Mouse (Mus musculus) embryonic stem cell, embryonic (primary cell): Measurements from ENCODE around the gene Cdk6.

Experiments
- CTCF ChIA-PET, 4 experiments: fragments of 300-600 bp in 2 of 4; fragments of 350-600 bp in 2 of 4; sonication (Branson Sonifier 250); formaldehyde crosslinking; loops; one replicate each; lab custom pipeline; 2022; ENCODE audit warnings: inconsistent platforms in 2 of 4; lab: Charles Lee
- POLR2A ChIA-PET, 4 experiments: fragments of 300-600 bp in 2 of 4; fragments of 350-600 bp in 2 of 4; sonication (Branson Sonifier 250); formaldehyde crosslinking; loops; one replicate each; lab custom pipeline; 2022; ENCODE audit warnings: antibody characterized with exemption in 4 of 4, inconsistent platforms in 1 of 4; lab: Charles Lee

Cdk6 gene

DNA sequence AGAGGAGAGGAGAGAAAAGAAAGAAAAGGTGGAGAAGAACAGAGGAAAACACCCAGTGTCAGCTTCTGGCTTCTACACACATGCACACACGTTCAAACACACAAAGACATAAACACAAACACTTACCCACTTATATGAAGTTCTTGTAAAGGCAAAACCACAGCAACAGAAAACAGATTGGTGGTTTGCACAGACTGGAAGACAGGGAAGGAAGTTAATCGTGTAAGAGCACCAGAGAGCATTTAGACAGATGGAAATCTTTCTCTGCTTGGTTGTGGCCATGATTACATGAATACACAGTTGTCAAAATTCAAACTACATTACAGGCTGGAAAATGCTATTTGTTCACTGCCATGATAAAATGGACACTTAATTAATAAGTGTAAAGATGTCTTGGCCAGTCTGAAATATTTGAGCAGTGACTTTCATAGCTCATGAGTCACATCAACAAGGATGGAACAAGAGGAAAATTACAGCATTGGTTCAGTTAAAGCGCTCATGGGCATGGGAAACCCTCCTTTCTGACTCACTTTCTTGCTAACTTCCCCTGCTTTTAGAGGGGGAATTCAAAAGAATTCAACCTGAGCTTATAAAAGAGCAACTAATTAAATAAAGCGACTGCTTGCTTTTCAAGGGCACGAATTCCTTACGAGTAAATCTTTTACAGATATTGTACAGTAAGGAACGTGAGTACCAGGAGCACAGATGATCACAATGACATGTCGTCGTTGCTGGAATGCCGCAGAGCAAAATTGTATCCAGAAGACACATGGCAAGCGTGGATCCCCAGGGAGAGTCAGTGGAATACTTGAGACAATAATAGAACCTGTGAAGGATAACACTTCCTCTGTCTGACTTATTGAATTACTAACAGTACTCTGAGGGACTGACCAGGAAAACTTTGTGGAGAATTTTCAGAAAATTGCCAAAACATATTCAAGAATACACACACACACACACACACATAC lies 197.5 kb downstream of the Cdk6 start:
- ChIA-PET POLR2A (interaction anchor here in 1 of 4 experiments (1.2 kb wide), 1 partner anchor 8 kb away, joined by 3 read pairs; no protein-coding TSS in a partner anchor), CTCF (interaction anchor here in 1 of 4 experiments (0.5 kb wide), 1 partner anchor 475 kb away, joined by 3 read pairs; no protein-coding TSS in a partner anchor)

DNA sequence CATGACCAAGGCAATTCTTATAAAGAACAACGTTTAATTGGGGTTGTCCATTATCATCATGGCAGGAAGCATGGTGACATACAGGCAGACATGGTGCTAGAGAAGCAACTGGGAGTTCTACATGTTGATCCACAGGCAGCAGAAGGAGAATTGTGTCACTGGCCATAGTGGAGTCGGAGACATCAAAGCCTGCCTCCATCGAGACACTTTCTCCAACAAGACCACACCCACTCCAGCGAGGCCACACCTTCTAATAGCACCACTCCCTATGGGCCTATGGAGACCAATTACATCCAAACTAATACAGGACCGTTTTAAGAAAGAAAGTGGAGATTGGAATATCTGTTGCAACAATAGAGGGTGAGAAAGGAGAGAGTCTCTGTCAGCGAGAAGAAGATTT lies 200.6 kb downstream of the Cdk6 start:
- CTCF ChIA-PET: no interaction called here
- POLR2A ChIA-PET: interaction anchor here in 2 of 4 experiments (1.9 to 2.6 kb wide), 2 partner anchors 11 to 55 kb away, joined by 4 to 7 read pairs; partner anchors contain the start of genes Pex1 (in 1 of the 2) and Rbm48 (in 1 of the 2)

DNA sequence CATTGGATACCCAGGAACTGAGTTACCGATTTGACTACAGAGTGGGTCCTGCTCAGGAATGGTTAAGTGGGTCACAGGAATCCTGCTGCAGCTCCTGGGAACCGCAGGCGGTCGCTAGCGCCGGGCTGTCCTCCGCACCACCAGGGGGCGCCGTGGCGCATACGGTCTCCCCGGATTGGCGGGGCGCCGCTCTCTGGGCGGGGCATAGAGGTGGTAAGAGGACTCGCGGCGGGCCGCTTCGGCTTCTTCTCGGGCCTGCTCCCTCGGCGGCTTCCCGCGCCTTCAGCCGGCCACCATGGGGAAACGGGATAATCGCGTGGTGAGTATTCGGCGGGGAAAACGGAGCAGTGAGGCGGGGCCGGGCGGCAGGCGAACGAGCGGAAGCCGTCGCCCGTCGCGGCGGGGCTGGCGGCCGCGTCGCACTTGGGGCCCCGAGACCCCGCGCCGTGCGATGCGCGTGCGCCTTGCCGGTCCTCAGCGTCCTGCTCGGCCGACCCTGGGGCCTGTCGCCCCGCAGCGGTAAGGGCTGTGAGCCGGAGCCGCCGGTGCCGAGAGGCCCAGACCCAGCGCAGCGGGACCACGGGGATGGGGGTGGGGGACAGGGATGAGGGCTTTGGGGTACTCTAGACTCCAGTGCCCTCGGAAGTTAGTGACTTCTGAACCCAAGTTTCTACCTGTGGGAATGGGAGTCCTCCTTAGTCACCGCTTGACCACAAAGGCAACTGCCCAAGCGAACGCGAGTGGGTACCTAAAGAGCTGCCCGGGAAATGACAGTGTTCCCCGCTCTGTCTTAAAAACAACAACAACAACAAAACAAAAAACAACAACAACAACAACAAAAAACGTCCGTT lies 202.6 kb downstream of the Cdk6 start, which contains the start of gene Fam133b:
TSS of gene Fam133b (plus strand) at position 205 of the 851 bp plus-strand sequence.
- ChIA-PET POLR2A (interaction anchor here (0.5 to 2.4 kb wide), 59 partner anchors 8 to 259 kb away, joined by 3 to 13 read pairs (median 4); partner anchors contain the start of genes Pex1 (in 4 of the 4), Rbm48 (in 4 of the 4) and Krit1 (in 1 of the 4)), CTCF (interaction anchor here (0.5 to 1.2 kb wide), 12 partner anchors 15 to 392 kb away, joined by 3 to 6 read pairs (median 4); partner anchors contain the start of genes Pex1 (in 3 of the 4), Rbm48 (in 3 of the 4) and 1700109H08Rik (in 1 of the 4))

DNA sequence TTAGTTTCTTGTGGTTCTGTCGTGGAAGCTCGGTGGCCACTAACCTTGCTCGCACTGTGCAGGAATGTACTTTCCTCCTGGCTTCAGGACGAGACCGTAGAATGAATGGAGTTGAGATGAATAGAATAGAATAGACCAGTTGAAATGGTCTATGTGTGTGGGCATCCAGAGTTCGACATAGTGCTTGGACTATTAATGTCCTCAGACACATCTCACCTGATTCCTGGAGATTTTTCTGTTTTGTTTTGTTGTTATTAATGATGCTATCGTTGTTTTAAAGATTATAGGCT lies 203.1 kb downstream of the Cdk6 start:
- POLR2A ChIA-PET: interaction anchor here in 3 of 4 experiments (0.7 to 2.4 kb wide), 17 partner anchors 9 to 188 kb away, joined by 3 to 13 read pairs (median 4); partner anchors contain the start of genes Pex1 (in 3 of the 3) and Rbm48 (in 3 of the 3)
- CTCF ChIA-PET: no interaction called here

DNA sequence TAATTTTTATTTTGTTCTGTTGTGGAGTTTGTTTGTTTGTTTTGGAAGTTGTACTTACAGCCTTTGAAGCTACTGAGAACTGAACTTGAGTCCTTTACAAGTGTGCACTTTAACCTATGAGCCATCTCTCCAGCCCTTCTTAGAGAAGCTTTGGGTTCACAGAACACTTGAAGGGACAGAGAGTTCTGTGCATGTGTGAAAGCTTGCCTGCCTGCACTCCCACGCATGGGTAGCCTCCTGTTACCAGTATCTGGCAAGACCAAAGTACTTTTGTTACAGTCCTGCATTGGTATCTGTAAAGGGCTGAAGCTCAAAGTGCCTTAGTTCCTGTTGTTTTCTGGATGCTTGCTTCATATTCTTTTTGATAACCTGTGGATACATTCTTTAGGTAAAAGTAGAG lies 204.9 kb downstream of the Cdk6 start:
- POLR2A ChIA-PET: interaction anchor here in 2 of 4 experiments (1.2 to 2.3 kb wide), 6 partner anchors 10 to 105 kb away, joined by 3 to 8 read pairs (median 4); partner anchors contain the start of genes Pex1 (in 1 of the 2), Rbm48 (in 1 of the 2) and Tmbim7 (in 1 of the 2)
- CTCF ChIA-PET: no interaction called here

DNA sequence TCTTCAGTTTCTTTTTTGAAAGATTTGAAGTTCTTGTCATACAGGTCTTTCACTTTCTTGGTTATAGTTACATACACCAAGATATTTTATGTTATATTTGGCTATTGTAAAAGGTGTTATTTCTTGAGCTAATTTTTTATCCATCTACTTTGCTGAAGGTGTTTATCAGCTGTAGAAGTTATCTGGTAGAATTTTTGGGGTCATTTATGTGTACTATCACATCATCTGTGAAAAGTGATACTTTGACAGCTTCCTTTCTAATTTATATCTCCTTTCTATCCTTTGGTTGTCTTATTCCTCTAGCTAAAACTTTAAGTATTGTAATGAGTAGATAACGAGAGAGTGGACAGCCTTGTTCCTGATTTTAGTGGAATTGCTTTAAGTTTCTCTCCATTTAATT lies 210.2 kb downstream of the Cdk6 start:
- CTCF ChIA-PET: no interaction called here

DNA sequence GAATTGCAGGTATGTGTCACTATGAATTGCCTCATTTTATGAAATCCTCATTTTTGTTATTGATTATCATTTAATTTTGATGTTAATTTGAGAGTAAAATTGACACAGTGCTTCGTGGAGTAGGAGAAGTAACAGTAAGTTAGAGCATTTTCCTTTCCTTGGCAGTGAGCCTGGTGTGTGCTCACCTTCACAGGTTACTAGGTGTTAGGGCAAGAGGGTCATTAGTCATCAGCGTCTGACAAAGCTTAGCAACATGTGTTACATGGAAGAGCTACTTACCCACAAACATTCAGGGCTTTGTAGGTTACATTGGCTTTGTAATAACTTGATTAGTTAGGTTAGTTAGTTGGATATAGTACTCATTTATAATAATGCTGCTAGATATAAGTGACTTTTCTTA lies 212.9 kb downstream of the Cdk6 start:
- ChIA-PET CTCF (no interaction called here), POLR2A (interaction anchor here in 1 of 4 experiments (0.8 to 2.3 kb wide), 4 partner anchors 10 to 26 kb away, joined by 3 to 13 read pairs (median 4); partner anchors contain the start of gene Fam133b)

More for the DNA sequence above, 210.2 kb downstream of the Cdk6 start:
- POLR2A ChIA-PET: interaction anchor here in 1 of 4 experiments (1.3 kb wide), 1 partner anchor 17 kb away, joined by 4 read pairs; no protein-coding TSS in a partner anchor

DNA sequence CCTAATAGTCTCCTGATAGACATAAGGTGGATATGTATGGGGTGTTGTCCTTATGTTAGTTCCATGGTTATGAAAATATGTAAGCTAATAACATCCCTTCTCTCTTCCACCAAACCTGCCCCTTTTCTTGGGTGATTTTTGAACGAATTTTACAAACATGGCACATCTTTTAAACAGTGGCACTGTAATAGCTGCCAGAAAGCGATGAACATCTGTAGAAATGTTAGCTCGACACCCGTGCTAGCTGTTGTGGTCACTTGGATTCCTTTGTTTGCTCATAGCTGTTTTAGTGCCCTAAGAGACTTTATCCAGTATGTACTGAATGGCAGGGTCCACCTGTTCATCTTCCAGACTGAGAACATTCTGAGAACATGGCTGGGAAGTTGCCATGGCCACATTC lies 230.0 kb downstream of the Cdk6 start, which contains the start of gene 1700109H08Rik:
TSS of gene 1700109H08Rik (plus strand) at position 301 of the 400 bp plus-strand sequence.
- ChIA-PET POLR2A (interaction anchor here in 2 of 4 experiments (0.9 to 1.5 kb wide), 3 partner anchors 10 to 26 kb away, joined by 3 to 5 read pairs (median 4); no protein-coding TSS in a partner anchor), CTCF (interaction anchor here in 1 of 4 experiments (1.5 to 2.1 kb wide), 3 partner anchors 28 to 62 kb away, joined by 3 to 5 read pairs (median 4); partner anchors contain the start of gene Fam133b)

DNA sequence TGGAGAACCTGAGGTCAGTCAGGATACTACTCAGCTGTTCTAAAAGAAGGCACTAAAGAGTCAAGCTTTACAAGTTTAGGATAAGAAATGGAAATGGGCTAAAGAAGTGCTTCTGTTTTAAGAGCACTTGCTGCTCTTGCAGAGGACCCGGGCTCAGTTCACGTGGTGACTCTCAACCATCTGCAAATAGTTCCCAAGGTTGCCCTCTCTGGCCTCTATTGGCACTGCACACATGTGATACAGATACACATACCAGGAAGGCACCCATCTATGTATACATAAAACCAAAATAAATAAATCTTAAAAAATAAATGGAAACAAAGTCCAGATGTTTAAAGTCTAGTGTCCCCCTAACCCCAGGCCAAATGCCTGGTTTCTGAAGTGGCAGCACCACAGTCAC lies 233.5 kb downstream of the Cdk6 start:
- ChIA-PET POLR2A (interaction anchor here in 3 of 4 experiments (0.6 to 1.7 kb wide), 4 partner anchors 10 to 21 kb away, joined by 3 to 9 read pairs (median 4); partner anchors contain the start of genes Pex1 (in 1 of the 3) and Rbm48 (in 1 of the 3)), CTCF (interaction anchor here in 3 of 4 experiments (0.6 to 1.5 kb wide), 3 partner anchors 32 to 59 kb away, joined by 3 to 4 read pairs (median 3); no protein-coding TSS in a partner anchor)

DNA sequence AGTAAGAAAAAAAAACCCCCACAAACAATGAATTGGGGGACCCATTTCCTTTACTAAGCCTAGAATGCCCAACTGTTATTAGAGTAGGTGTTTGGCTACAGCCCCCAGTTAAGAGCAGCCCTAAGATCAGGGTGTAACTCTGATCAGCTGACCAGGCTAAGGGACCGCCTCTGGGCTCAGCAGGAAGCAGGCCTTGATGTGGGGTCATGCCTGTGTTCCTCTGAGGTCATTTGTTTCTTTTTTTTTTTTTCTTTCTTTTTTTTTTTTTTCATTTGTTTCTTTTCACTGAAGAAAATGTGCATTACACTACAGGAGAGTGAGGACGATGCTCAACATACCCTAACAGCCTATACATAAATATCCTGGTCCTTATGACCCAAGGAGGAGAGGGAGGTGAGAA lies 236.7 kb downstream of the Cdk6 start:
- ChIA-PET POLR2A (interaction anchor here in 3 of 4 experiments (0.7 to 13.5 kb wide), 11 partner anchors 9 to 281 kb away, joined by 3 to 150 read pairs (median 4); partner anchors contain the start of genes Pex1 (in 3 of the 3), Rbm48 (in 3 of the 3) and Fam133b (in 1 of the 3)), CTCF (interaction anchor here in 1 of 4 experiments (0.7 kb wide), 1 partner anchor 18 kb away, joined by 3 read pairs; the partner anchor contains the start of genes Pex1 and Rbm48)

DNA sequence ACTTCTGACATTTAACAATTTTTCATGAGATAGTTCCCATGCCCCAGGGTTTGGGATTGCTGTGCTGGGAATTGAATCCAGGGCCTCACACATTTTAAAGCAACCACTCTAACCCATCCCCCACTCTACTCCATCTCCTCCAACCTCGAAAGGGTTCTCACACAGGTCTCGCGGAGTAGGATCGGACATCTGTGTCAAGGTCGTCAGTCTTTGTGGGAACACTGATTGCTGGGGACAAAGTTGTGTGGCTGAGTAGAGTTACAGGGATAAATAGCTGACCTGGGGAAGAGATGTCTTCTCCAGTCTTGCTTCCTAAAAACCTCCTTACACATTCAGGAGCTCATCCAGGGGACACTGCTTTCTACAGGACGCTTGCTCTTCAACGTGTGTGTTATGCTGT lies 237.8 kb downstream of the Cdk6 start:
- ChIA-PET CTCF (no interaction called here), POLR2A (interaction anchor here (0.6 to 13.5 kb wide), 19 partner anchors 8 to 285 kb away, joined by 3 to 150 read pairs (median 5); partner anchors contain the start of genes Pex1 (in 3 of the 4), Rbm48 (in 3 of the 4) and Fam133b (in 2 of the 4))
